Mouse (Mus musculus): Measurements from ENCODE around the gene Mybphl. TPM values are rescaled to one million over a fixed set of nuclear protein-coding genes. Genes with fewer than 3 reads are reported as not detected.

Mybphl gene
- polyA plus RNA-seq (2014; fragmentation: Illumina TruSeq; extraction: RNeasy Lipid Tissue Mini Kit (QIAGEN cat#74804); ENCODE audit: low read depth, low replicate concordance) = not detected

GRCm38 (mm10) chr3:108364270-108364995, at the start of gene Mybphl:
Mybphl (plus strand) TSS chr3:108364911.

GRCm38 (mm10) chr3:108383485-108384354, 19.0 kb downstream of the Mybphl start, which contains the start of gene Psrc1:
Psrc1 (plus strand) TSS chr3:108383839.

GRCm38 (mm10) chr3:108414857-108415830, 50.4 kb downstream of the Mybphl start, which contains the start of gene Celsr2:
Celsr2 (minus strand) TSS chr3:108415552.

Other genes starting within 250 kb of the Mybphl start
- gene Gnai3, start 218.8 kb upstream of the Mybphl start, polyA plus RNA-seq (2014; fragmentation: Illumina TruSeq; extraction: RNeasy Lipid Tissue Mini Kit (QIAGEN cat#74804); ENCODE audit: low read depth, low replicate concordance) = 87.4 TPM
- not detected for gene Gpr61, start 210.0 kb upstream of the Mybphl start, polyA plus RNA-seq (2014; fragmentation: Illumina TruSeq; extraction: RNeasy Lipid Tissue Mini Kit (QIAGEN cat#74804); ENCODE audit: low read depth, low replicate concordance)
- 8.0 TPM for gene Amigo1, start 178.6 kb upstream of the Mybphl start, polyA plus RNA-seq (2014; fragmentation: Illumina TruSeq; extraction: RNeasy Lipid Tissue Mini Kit (QIAGEN cat#74804); ENCODE audit: low read depth, low replicate concordance)
- gene Cyb561d1, start 163.7 kb upstream of the Mybphl start, polyA plus RNA-seq (2014; fragmentation: Illumina TruSeq; extraction: RNeasy Lipid Tissue Mini Kit (QIAGEN cat#74804); ENCODE audit: low read depth, low replicate concordance) = 10.6 TPM
- gene Atxn7l2, start 154.0 kb upstream of the Mybphl start, polyA plus RNA-seq (2014; fragmentation: Illumina TruSeq; extraction: RNeasy Lipid Tissue Mini Kit (QIAGEN cat#74804); ENCODE audit: low read depth, low replicate concordance) = 7.0 TPM
- gene Sypl2, start 138.3 kb upstream of the Mybphl start, polyA plus RNA-seq (2014; fragmentation: Illumina TruSeq; extraction: RNeasy Lipid Tissue Mini Kit (QIAGEN cat#74804); ENCODE audit: low read depth, low replicate concordance) = 2.5 TPM
- 108 TPM for gene Psma5, start 108.0 kb upstream of the Mybphl start, polyA plus RNA-seq (2014; fragmentation: Illumina TruSeq; extraction: RNeasy Lipid Tissue Mini Kit (QIAGEN cat#74804); ENCODE audit: low read depth, low replicate concordance)
- gene Sort1, start 80.8 kb upstream of the Mybphl start, polyA plus RNA-seq (2014; fragmentation: Illumina TruSeq; extraction: RNeasy Lipid Tissue Mini Kit (QIAGEN cat#74804); ENCODE audit: low read depth, low replicate concordance) = 317 TPM
- 1.3 TPM for gene Psrc1, start 18.9 kb downstream of the Mybphl start, polyA plus RNA-seq (2014; fragmentation: Illumina TruSeq; extraction: RNeasy Lipid Tissue Mini Kit (QIAGEN cat#74804); ENCODE audit: low read depth, low replicate concordance)
- 20.4 TPM for gene Celsr2, start 50.6 kb downstream of the Mybphl start, polyA plus RNA-seq (2014; fragmentation: Illumina TruSeq; extraction: RNeasy Lipid Tissue Mini Kit (QIAGEN cat#74804); ENCODE audit: low read depth, low replicate concordance)
- 113 TPM for gene Sars, start 80.3 kb downstream of the Mybphl start, polyA plus RNA-seq (2014; fragmentation: Illumina TruSeq; extraction: RNeasy Lipid Tissue Mini Kit (QIAGEN cat#74804); ENCODE audit: low read depth, low replicate concordance)
- gene 1700013F07Rik, start 169.2 kb downstream of the Mybphl start, polyA plus RNA-seq (2014; fragmentation: Illumina TruSeq; extraction: RNeasy Lipid Tissue Mini Kit (QIAGEN cat#74804); ENCODE audit: low read depth, low replicate concordance) = 10.9 TPM
- gene 5330417C22Rik, start 171.6 kb downstream of the Mybphl start, polyA plus RNA-seq (2014; fragmentation: Illumina TruSeq; extraction: RNeasy Lipid Tissue Mini Kit (QIAGEN cat#74804); ENCODE audit: low read depth, low replicate concordance) = 2.5 TPM
- gene Tmem167b, start 197.6 kb downstream of the Mybphl start, polyA plus RNA-seq (2014; fragmentation: Illumina TruSeq; extraction: RNeasy Lipid Tissue Mini Kit (QIAGEN cat#74804); ENCODE audit: low read depth, low replicate concordance) = 51.1 TPM
- gene Taf13, start 206.8 kb downstream of the Mybphl start, polyA plus RNA-seq (2014; fragmentation: Illumina TruSeq; extraction: RNeasy Lipid Tissue Mini Kit (QIAGEN cat#74804); ENCODE audit: low read depth, low replicate concordance) = 30.4 TPM
- gene Wdr47, start 226.4 kb downstream of the Mybphl start, polyA plus RNA-seq (2014; fragmentation: Illumina TruSeq; extraction: RNeasy Lipid Tissue Mini Kit (QIAGEN cat#74804); ENCODE audit: low read depth, low replicate concordance) = 14.8 TPM

Data from adipose tissue, adult 10 weeks (tissue).